Mouse (Mus musculus) left cerebral cortex, postnatal 36 days (tissue): Measurements from ENCODE around the gene Mbnl2. TPM values are rescaled to one million over a fixed set of nuclear protein-coding genes. Genes with fewer than 3 reads are reported as not detected.
"Not testable (repeated sequence)": the region's sequence is repeated elsewhere in the genome, so short reads cannot be mapped to it uniquely, and the experiment has no call there.

Experiments used
- DNase-seq, 2 experiments: peaks; one replicate each; pipeline ENCODE4 v3.0.0; 2021 to 2022; ENCODE audit warnings: low spot score in 2 of 2, mixed read lengths in 1 of 2
- intact Hi-C: fragments of 180-260 bp; cut with DNase I; formaldehyde crosslinking; loops from one replicate; pipeline ENCODE4 v1.15.1; 2025
- total RNA-seq, 2 experiments: library from RNA; stranded (reverse); gene quantifications; 2 replicates each; pipeline ENCODE4 v1.2.3; 2021

Gene Mbnl2
- total RNA-seq, 2 experiments from 2014 or later, result 223 to 270 TPM

DNA sequence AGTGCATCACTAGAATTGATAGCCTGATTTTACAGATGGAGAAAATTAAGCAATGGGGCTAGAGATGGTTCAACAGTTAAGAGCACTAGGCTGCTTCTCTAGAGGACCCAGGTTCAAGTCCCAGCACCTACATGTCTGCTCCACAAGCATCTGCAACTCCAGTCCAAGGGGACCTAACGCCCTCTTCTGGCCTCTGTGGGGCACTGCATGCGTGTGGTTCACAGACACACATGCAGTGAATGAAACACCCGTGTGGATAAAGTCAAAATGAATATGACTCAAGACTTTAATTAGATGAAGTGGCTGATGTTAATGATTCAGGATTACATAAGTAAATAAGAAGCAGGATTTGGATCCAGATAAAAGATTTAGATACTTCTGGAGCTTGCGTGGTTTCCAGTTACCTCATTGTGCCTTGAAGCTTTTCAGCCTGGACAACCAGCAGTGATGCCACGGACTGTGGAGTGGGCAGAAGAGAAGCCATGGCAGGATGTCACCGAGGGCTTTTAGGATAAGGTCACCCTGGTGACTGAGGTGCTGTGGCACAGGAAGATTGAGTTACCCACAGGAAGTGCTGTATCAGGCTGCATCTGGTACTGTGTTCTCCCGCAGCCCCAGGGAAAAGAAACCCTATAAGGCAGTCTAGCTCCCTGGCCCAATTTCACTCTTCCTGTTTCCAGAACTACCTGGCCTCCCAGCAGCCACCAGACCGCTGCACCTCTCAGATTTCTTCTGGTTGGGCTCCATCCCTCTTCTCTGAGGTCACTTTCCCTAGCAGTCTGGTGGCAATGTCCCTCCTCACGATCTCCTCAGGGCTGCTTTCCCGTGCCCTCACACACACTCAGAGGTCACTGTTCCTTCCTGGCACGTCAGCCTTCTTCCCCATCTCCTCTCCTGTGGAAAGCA, 72.2 kb downstream of the Mbnl2 start:
- DNase-seq, result no peak
- intact Hi-C loops, result no loop called here

- no peak for DNase-seq
- intact Hi-C loops, result no loop called here
Observed at GRCm38 (mm10) chr14:120349332-120349731, 73.9 kb downstream of the Mbnl2 start.

DNA sequence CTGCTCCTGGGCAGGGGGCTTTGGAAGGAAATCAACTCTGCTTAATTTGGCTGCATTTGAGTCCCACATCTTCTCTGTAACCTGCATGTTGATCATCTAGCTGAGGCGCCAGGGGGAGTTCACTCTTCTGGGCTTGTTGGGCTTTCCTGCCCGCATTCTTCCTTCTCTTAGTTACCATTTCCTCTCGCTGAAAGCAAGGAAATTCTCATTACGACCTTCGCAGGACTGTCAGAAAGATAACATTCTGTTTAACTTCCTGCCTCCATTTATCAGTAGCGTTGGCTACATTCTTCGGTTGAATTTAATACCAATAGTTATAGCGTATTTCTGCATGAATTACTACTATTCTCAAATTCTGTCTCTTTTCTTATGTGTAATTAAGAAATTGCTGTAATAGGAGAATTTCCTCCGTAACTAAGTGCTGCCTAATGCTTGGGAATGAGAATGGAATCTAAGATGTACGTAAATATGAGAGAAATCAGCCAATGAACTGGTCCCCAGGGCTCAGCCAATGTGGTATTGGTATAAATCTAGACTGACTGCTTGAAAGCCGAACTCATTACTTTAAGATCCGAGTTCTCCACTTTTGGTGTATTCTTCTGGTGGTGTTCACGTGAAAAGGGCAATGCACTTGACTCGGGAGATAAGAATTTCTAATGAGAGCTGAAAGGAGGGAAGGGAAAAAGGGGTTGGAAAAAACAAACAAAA, 76.8 kb downstream of the Mbnl2 start:
- intact Hi-C loops, result no loop called here
- no peak for DNase-seq

- intact Hi-C loops, result no loop called here
- no peak for DNase-seq
Observed at GRCm38 (mm10) chr14:120353211-120353610, 77.7 kb downstream of the Mbnl2 start.

GRCm38 (mm10) chr14:120354595-120354994, 79.1 kb downstream of the Mbnl2 start:
- intact Hi-C loops, result no loop called here
- no peak for DNase-seq

DNA sequence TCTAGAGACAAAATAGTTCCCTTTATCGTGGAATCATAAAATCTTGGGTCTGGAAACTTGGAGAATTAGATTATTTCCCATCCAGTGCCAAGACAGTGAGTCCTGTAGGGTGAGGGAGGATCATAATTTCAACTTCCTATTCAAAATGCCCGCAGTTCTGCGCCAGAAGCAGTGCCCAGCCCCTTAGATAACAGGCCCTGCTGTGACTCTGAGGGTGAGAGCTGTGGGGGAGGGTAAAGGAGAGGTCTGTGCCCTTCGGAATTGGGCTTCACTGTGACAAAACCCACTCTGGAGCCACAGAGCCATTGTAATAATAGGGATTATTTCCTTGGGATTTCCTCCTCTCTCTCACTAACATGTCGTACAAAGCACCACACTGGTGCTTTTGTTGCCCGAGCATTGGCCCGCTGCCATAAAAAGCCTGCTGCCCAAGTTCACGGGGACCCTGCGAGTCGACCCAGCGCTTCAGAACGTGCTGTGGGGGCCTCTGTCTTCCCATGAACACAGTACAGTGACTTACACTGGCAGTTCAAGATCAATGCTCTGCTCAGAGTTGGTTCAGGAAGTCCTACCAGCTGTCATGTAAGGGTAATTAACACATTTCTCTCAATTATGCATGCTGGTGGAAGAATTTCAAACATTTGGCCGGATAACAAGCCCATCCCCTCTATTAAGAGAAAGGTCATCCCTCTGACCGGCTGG, 79.7 kb downstream of the Mbnl2 start:
- intact Hi-C loops, result no loop called here
- no peak for DNase-seq

- DNase-seq, result no peak
- intact Hi-C loops, result no loop called here
Observed at GRCm38 (mm10) chr14:120355742-120356440, 80.4 kb downstream of the Mbnl2 start.

DNA sequence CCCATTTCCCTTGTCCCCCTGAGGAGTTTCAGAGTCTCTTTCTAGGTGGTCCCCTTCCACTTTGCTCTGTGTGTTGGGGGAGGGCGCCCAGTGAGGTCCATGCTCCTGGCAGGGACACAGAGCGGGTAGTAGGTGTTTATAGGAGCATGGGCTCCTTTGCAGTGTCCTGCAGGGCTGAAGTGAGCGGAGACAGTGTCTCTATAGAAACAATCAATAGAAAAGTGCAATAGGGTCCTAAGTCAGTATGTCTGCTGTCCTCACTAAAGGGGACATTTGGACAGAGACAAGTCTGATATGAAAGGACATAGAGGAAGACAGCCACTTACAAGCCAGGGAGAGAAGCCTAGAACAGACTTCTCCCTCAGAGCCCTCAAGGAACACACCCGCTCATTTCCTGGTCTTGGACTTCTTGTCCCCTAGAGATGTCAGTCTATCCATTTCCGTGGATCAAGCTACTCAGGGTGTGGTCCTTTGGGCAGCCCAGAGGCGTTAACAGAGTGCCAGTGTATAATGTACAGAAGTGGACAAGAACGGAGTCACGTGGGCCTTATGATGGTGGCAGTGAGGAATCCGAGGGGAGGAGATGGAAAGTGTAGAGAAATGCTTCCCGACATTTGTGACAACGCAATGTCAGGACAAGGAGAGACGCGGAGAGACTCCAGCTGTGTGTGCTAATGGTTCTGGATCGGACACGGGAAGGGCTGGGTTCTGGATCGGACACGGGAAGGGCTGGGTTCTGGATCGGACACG, 82.0 kb downstream of the Mbnl2 start:
- intact Hi-C loops, result no loop called here
- DNase-seq, result no peak

- intact Hi-C loops, result not testable (repeated sequence)
Observed at GRCm38 (mm10) chr14:120359608-120360007, 84.1 kb downstream of the Mbnl2 start.

GRCm38 (mm10) chr14:120361121-120361520, 85.7 kb downstream of the Mbnl2 start:
- no peak for DNase-seq
- intact Hi-C loops, result no loop called here

More at GRCm38 (mm10) chr14:120359608-120360007, 84.1 kb downstream of the Mbnl2 start:
- DNase-seq, result not testable (repeated sequence)

DNA sequence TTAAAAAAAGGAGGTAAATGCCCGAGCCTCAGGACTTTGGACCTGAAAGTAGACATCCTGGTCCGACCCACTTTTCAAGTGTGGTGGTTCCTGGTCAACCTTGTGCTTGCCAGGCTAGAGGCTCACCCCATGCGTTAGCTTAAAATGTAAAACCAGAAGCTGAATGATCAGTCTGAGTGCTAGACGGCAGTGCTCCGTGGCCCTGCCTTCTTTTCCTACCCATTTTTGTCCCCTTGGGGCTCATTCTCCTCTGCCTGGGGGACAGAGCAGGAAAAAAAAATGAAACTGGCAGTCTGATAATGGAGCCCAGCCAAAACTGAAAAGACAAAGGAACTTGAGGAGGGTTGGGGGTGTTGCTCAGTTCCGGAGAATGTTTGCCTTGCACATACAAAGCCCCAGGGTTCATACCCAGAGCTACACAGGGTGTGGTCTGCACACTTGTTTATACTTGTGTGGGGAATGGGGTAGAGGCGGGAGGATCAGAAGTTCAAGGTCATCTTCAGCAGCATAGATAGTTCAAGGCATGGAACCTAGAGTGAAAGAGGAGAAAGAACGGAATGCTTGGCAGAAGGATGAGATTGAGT, 87.0 kb downstream of the Mbnl2 start:
- intact Hi-C loops, result no loop called here
- DNase-seq, result no peak

DNA sequence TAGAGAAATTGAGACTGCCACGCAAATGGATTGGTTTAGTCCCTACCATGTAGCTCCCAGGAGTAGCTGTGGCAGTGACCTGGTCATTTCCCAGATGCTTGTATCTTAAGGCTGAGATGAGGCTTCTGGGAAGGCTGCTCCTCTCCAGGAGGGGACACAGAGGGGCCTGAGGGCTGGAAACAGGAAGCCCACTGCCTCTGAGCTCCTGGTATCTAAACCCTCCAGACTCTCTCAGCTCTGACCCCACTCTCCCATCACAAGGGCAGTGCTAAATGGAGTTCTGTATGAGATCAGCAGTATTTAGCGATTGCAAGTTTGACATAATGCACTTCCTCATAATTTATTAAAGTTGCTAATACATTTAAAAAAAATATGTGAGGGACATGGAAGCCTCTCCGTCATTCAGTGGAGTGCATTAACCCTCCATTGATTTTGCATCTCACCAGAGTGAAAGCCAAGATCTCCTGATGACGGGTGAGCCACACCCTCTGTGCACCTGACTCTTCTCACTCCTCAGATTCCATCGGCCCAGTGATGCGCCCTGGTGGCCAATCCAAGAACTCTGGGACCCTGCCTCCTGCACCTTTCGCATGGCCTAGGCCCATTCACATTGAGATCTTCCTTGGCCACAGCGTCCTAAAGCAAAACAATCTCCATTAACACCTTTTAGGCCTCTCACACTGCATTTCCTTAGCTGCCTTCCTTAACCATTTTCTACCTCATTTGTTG, 87.8 kb downstream of the Mbnl2 start:
- DNase-seq, result no peak
- intact Hi-C loops, result no loop called here

GRCm38 (mm10) chr14:120365088-120365487, 89.6 kb downstream of the Mbnl2 start:
- DNase-seq, result no peak
- intact Hi-C loops, result no loop called here

DNA sequence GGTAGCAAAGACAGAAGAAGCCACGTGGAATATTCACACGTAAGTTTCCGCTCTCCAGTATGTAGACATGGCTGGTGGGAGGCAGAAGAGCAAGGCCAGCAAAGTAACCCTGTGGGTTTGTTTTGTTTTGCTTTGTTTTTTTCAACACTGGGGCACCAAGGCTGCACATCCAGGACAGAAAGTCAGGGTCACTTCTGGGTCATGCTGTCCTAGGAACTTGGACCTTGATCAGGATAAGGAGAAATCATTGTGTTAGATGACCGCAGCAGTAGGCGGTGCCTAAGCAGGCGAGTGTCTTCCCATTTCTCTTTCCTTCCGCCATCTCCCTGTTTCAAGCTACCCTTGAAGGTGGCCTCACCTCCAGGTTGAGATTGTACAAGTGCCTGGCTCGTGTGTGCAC, 91.5 kb downstream of the Mbnl2 start:
- intact Hi-C loops, result no loop called here
- DNase-seq, result no peak

GRCm38 (mm10) chr14:120367589-120367988, 92.1 kb downstream of the Mbnl2 start:
- no peak for DNase-seq
- intact Hi-C loops, result no loop called here

- no peak for DNase-seq
- intact Hi-C loops, result no loop called here
Observed at GRCm38 (mm10) chr14:120368456-120368855, 93.0 kb downstream of the Mbnl2 start.

DNA sequence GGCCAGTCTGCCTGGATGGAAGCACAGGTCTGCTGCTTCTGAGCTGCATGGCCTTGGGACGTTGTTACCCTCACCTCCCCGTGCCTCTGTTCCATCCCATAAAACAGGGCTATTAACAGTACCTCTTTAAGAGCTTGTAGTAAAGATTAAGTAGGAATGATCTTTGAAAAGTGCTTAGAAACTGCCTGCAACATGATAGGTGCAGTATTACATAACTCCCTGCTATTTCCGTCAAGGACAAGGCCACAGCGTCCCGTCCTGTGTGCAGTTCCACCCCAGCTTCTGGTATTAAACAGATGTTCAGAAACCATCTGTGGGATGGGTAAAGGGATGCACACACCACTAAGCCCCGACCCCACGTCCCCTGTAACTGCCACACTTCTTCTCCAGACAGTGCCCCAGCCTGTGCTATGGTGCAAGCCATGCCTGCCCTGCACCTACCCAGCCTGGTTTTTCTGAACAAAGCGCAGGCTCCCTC, 93.5 kb downstream of the Mbnl2 start:
- intact Hi-C loops, result no loop called here
- no peak for DNase-seq

GRCm38 (mm10) chr14:120370044-120370443, 94.6 kb downstream of the Mbnl2 start:
- intact Hi-C loops, result loop anchor here (5.0 kb wide), 1 partner anchor 93 kb away; the partner anchor contains the start of gene Mbnl2
- DNase-seq, result no peak
